Mouse (Mus musculus): ENCODE data around the gene Zmynd11.
"Not testable (repeated sequence)": the region's sequence is repeated elsewhere in the genome, so short reads cannot be mapped to it uniquely, and the experiment has no call there.

Gene Zmynd11

DNA sequence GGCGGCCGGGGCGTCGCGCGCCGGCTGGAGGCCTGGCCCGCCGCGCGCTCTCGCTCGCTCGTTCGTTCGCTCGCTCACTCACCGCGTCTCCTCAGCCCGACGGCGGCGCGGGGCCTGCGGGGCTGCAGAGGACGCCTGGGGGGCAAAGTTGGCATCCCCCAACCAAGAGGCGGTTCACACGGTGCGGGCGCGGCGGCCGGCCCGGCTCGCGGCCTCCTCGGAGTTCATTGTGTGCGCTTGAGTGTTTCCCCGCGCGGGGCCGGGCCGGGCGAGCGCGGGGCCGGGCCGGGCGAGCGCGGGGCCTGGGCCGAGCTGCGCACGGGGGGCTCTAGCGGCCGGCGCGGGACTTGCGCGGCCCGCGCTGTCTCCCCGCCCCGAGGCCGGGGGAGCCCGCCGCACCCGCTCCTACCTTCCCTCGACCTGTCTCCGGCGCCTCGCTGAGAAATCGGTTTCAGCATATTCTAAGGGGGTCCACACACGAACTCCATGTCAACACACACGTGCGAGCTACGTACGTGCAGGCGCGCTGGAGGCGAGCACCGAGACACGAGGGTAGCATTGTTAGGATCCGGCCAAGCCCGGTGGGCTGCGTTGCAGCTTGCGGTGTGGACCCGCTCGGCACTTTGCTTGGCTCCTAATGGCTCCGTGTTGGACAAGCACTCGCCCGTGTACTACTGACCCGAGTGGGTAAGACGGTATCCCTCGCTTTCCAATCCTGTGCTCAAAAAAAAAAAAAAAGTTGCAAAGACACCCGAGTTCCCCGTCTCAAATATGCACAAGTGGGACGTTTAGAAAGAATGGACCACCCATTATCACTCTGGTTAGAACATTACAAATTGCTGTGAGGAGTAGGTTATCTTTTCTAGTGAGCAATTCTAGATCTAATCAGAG, at the start of gene Zmynd11:
Gene Zmynd11 (minus strand): TSS at position 685 of the 891 bp plus-strand sequence.
- DNase-seq (ENCODE audit: low read depth, low spot score): no peak

DNA sequence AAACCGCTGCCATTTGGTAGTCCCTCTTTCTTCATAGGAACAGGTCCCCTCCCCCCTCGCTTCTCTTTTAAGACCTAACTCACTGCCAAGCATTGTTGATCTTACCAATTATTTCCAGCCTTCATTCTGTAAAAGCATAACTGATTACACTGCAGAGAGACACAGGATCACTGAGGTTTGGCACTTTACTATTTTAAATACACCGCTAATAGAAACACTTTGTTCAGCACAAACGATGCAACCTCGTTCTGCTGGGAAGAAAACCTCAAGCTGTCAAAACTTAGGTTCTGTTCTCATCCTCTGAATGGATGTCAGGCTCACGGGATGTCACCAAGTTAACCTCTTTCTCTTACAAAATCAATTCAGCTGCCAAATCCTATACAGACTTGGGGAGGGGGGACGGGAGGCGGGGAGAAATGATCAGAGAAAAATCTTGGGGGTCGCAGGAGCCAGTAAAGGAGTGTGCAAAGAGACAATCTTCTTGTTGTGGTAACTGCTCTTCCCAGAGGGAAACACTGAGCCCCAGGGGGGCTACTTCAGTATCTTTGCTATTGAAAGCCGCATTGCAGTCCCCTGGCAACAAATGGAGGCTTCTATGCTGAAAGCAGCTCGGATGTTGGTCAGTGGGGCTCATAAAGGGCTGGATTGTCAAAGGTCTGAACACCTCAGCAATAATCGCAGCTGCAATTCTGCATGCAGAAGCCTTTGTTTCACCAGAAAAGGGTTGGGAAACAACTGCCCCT, 30.9 kb upstream of the Zmynd11 start:
- no peak for DNase-seq (ENCODE audit: low read depth, low spot score)

- DNase-seq (ENCODE audit: low read depth, low spot score): no peak
These were observed 20.9 kb upstream of the Zmynd11 start for GRCm38 (mm10) chr13:9786050-9786449.

- no peak for DNase-seq (ENCODE audit: low read depth, low spot score)
These were observed 18.6 kb upstream of the Zmynd11 start for GRCm38 (mm10) chr13:9783717-9784116.

GRCm38 (mm10) chr13:9775901-9776300, 10.8 kb upstream of the Zmynd11 start:
- no peak for DNase-seq (ENCODE audit: low read depth, low spot score)

DNA sequence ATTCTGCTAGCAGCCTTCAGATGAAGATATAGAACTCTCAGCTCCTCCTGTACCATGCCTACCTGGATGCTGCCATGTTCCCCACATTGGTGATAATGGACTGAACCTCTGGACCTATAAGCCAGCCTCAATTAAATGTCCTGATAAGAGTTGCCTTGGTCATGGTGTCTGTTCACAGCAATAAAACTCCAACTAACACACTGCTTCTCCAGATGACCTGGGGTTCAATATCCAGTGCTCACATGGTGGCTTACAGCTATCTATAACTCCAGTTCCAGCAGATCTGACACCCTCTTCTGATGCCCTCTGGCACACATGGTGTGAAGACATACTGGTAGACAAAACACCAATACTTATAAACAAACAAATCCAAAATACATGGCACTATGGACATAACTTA, 8.9 kb upstream of the Zmynd11 start:
- DNase-seq (ENCODE audit: low read depth, low spot score): no peak

GRCm38 (mm10) chr13:9767279-9767678, 2.1 kb upstream of the Zmynd11 start:
- no peak for DNase-seq (ENCODE audit: low read depth, low spot score)

DNA sequence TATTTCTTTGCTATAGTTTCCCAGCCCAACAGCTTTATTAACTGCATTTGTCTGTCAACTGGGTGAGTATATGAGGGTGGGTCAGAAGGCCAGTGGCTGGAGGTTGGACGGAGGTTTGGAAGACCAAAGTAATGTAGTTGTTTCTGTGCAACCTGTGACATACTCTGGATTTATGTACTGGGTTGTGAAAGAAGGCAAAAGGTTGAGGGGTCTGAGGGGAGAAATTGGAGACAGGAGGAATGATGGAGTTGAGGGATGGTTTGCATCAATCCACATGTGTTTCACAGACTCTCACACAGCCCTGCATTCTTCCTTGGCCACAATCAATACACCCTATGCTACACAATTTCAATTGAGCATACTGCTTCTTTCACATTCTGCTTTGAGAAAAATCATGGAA, 1.4 kb upstream of the Zmynd11 start:
- no peak for DNase-seq (ENCODE audit: low read depth, low spot score)

GRCm38 (mm10) chr13:9765537-9765851, 364 bp upstream of the Zmynd11 start:
- no peak for DNase-seq (ENCODE audit: low read depth, low spot score)

GRCm38 (mm10) chr13:9763828-9764645, 1.1 kb downstream of the Zmynd11 start:
- DNase-seq (ENCODE audit: low read depth, low spot score): no peak

- no peak for DNase-seq (ENCODE audit: low read depth, low spot score)
These were observed 1.9 kb downstream of the Zmynd11 start for GRCm38 (mm10) chr13:9763100-9763827.

DNA sequence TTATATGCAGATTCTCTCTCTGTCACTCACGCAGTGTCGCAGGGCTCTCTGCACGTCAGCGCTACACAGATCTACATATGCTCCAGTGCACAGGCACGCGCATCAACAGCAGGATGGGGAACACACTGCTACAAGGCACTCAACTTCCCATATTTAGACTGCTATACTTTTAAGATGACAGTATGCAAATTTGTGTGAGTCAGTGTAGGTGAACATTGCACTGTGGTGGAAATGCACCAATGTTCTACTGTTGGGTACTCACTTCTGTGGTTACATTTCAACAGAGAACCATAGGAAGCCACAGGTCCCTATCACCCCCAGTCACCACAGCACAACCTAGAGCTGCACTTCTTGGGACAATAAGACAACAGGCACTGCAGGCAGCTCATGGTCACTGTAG, 5.1 kb downstream of the Zmynd11 start:
- DNase-seq (ENCODE audit: low read depth, low spot score): no peak

- no peak for DNase-seq (ENCODE audit: low read depth, low spot score)
These were observed 7.2 kb downstream of the Zmynd11 start for GRCm38 (mm10) chr13:9757842-9758491.

DNA sequence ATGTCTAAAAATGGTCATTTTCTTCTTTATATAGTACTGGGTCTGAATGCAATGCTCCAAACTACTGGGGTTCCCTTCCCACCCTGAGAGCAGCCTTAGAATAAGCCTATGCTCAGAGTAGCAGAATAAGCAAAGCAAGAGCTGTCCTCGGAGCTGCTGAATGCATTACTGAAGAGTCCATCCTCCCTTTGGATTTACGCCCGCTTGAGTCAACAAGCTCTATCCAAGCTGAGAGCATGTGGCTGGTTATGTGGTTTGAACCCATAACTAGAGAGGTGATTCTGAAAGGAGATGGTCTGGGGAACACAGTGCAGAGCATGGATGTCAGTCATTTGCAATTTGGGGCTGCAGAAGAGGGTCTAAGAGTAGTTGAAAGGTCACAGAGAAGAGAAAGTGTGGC, 11.4 kb downstream of the Zmynd11 start:
- DNase-seq (ENCODE audit: low read depth, low spot score): no peak

- DNase-seq (ENCODE audit: low read depth, low spot score): no peak
These were observed 14.8 kb downstream of the Zmynd11 start for GRCm38 (mm10) chr13:9750320-9750719.

- DNase-seq (ENCODE audit: low read depth, low spot score): no peak
These were observed 15.3 kb downstream of the Zmynd11 start for GRCm38 (mm10) chr13:9749796-9750195.

- DNase-seq (ENCODE audit: low read depth, low spot score): no peak
These were observed 26.9 kb downstream of the Zmynd11 start for GRCm38 (mm10) chr13:9738190-9738589.

- no peak for DNase-seq (ENCODE audit: low read depth, low spot score)
These were observed 28.1 kb downstream of the Zmynd11 start for GRCm38 (mm10) chr13:9737024-9737423.

GRCm38 (mm10) chr13:9732262-9732661, 32.9 kb downstream of the Zmynd11 start:
- DNase-seq (ENCODE audit: low read depth, low spot score): not testable (repeated sequence)

DNA sequence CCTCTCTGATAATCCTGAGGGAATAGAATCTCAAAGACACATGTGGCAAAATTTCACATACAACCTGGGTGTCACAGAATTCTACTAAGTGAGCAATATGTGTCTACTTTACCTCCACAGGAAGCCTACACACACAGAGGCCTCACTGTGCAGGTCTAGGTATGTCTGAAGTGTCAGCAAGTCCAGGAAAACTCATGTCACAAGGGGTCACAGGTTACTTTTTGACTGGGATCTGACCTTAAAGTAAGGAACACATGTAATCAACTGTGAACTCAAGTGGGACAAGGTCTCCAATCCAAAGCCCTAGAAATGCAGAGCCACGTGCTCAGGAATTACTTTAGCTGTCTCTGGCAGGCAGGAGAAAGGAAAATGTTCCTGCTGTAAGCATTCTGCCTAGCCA, 36.1 kb downstream of the Zmynd11 start:
- no peak for DNase-seq (ENCODE audit: low read depth, low spot score)

GRCm38 (mm10) chr13:9715224-9715623, 49.9 kb downstream of the Zmynd11 start:
- DNase-seq (ENCODE audit: low read depth, low spot score): no peak

All from retina, adult 2 months (tissue).